Mouse (Mus musculus): ENCODE measurements around the gene Hras. TPM values are rescaled to one million over a fixed set of nuclear protein-coding genes. Genes with fewer than 3 reads are reported as not detected.
A peak's percentile ranks its signal among the peaks of the same experiment; 100 is the strongest.

The Hras gene
- total and polyA plus RNA-seq, 2 experiments from 2014 or later, result 113 to 209 TPM

DNA sequence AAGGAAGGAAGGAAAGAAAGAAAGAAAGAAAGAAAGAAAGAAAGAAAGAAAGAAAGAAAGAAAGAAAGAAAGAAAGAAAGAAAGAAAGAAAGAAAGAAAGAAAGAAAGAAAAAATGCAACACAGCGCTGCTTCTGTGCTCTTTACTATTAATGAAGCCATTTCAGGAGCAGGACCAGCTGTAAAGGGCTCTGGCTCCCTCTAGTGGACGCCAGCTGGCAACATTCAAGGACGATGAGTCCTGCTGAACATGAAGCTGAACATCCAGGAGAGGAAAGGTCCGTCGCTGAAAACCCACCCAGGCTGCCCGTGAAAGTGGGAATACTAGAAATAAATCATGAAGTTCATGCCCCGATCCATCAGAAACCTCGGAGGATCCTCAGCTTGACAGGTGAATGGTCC, 17.6 kb downstream of the Hras start:
- WGBS, result under 1% methylated on average over 8 of the region's 8 CpGs
- Histone ChIP-seq H3K9me3 (ENCODE audit: low read length) (no peaks in the 10 kb centered on the region), H3K36me3 (ENCODE audit: insufficient read depth, low read length) (no peaks in the 10 kb centered on the region), H3K4me2 (ENCODE audit: low read depth, low read length, poor library complexity, severe bottlenecking) (peak overlapping the region; percentile 12; the same call in 1 of the 2 replicates), H3K4me1 (ENCODE audit: insufficient read depth, low read length) (peaks cover 6% of the 10 kb centered on the region; the same call in 1 of the 2 replicates), H3K27me3 (ENCODE audit: insufficient read depth, low read length) (no peaks in the 10 kb centered on the region), H3K9ac (replicated peaks; ENCODE audit: low read length, poor library complexity, severe bottlenecking) (0 out of 2 replicates have a peak overlapping the region, but pooled peaks have one; percentile 4), H3K27ac (ENCODE audit: low read depth, low read length) (no peak overlapping the region), H3K4me3 (ENCODE audit: low read depth, low read length) (no peak overlapping the region)
- peak; percentile 97 for TF ChIP-seq CTCF (IDR thresholded peaks at IDR 0.05)
- ATAC-seq (ENCODE audit: low FRiP score), result no peak
- peak; percentile 94 for DNase-seq (ENCODE audit: low spot score)

DNA sequence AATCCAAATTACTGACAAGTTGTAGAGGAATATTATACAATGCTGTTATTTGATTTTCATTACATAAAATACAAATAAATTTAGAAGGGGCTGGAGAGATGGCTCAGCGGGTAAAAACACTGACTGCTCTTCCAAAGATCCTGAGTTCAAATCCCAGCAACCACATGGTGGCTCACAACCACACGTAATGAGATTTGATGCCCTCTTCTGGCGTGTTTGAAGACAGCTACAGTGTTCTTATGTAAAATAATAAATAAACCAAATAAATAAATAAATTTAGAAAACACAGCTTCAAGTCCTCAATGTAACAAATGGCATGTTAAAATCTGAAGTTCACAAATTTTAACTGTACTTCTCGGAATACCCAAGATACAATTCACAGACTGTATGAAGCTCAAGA, 18.7 kb downstream of the Hras start:
- Histone ChIP-seq H3K4me1 (ENCODE audit: insufficient read depth, low read length) (peaks cover 6% of the 10 kb centered on the region; the same call in 1 of the 2 replicates), H3K27me3 (ENCODE audit: insufficient read depth, low read length) (no peaks in the 10 kb centered on the region), H3K9ac (replicated peaks; ENCODE audit: low read length, poor library complexity, severe bottlenecking) (no peak overlapping the region), H3K4me2 (ENCODE audit: low read depth, low read length, poor library complexity, severe bottlenecking) (no peak overlapping the region), H3K36me3 (ENCODE audit: insufficient read depth, low read length) (no peaks in the 10 kb centered on the region), H3K9me3 (ENCODE audit: low read length) (no peaks in the 10 kb centered on the region), H3K27ac (ENCODE audit: low read depth, low read length) (no peak overlapping the region), H3K4me3 (ENCODE audit: low read depth, low read length) (no peak overlapping the region)
- no peak for ATAC-seq (ENCODE audit: low FRiP score)
- TF ChIP-seq CTCF (IDR thresholded peaks at IDR 0.05), result peak; percentile 15
- WGBS, result 89% methylated on average over 4 of the region's 4 CpGs
- DNase-seq (ENCODE audit: low spot score), result no peak

DNA sequence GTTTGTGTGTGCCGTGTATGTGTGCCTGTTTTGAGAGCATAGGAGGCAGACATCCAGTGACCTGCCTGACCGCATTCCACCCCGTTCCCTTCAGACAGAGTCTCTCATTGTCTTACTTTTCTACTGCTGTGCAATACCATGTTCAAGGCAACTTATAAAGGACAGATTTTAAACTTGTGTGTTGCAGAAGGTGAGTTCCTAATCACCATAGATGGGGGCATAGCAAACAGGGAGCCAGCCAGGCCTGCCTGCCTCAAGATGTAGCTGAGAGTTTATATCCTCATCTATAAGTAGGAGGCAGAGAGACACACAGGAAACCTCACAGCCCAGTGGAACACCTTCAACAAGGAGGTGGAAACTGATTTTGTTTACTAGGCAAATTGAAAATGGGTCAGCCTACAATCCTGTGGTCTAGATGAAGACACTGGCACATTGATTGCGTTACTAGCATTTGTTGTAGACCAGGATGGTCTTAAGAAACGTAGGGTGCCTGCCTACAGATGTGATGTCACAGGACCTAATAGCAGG, 20.4 kb downstream of the Hras start:
- peaks cover 6% of the 10 kb centered on the region; the same call in 1 of the 2 replicates for H3K4me1 ChIP-seq (ENCODE audit: insufficient read depth, low read length)
- ATAC-seq (ENCODE audit: low FRiP score) (no peak), DNase-seq (ENCODE audit: low spot score) (no peak)
- 0 out of 2 replicates have a peak overlapping the region, but pooled peaks have one; percentile 65 for H3K9ac ChIP-seq (replicated peaks; ENCODE audit: low read length, poor library complexity, severe bottlenecking)
- no peaks in the 10 kb centered on the region for H3K9me3 ChIP-seq (ENCODE audit: low read length)
- WGBS, result 85% methylated on average over 5 of the region's 5 CpGs
- H3K4me2 ChIP-seq (ENCODE audit: low read depth, low read length, poor library complexity, severe bottlenecking), result peak overlapping the region; percentile 63
- H3K27me3 ChIP-seq (ENCODE audit: insufficient read depth, low read length), result no peaks in the 10 kb centered on the region
- peak overlapping the region; percentile 51; the same call in 1 of the 2 replicates for H3K4me3 ChIP-seq (ENCODE audit: low read depth, low read length)
- no peaks in the 10 kb centered on the region for H3K36me3 ChIP-seq (ENCODE audit: insufficient read depth, low read length)
- 0 out of 2 replicates have a peak overlapping the region, but pooled peaks have one; percentile 89 for H3K27ac ChIP-seq (ENCODE audit: low read depth, low read length)
- no peak for TF ChIP-seq CTCF (IDR thresholded peaks at IDR 0.05)

DNA sequence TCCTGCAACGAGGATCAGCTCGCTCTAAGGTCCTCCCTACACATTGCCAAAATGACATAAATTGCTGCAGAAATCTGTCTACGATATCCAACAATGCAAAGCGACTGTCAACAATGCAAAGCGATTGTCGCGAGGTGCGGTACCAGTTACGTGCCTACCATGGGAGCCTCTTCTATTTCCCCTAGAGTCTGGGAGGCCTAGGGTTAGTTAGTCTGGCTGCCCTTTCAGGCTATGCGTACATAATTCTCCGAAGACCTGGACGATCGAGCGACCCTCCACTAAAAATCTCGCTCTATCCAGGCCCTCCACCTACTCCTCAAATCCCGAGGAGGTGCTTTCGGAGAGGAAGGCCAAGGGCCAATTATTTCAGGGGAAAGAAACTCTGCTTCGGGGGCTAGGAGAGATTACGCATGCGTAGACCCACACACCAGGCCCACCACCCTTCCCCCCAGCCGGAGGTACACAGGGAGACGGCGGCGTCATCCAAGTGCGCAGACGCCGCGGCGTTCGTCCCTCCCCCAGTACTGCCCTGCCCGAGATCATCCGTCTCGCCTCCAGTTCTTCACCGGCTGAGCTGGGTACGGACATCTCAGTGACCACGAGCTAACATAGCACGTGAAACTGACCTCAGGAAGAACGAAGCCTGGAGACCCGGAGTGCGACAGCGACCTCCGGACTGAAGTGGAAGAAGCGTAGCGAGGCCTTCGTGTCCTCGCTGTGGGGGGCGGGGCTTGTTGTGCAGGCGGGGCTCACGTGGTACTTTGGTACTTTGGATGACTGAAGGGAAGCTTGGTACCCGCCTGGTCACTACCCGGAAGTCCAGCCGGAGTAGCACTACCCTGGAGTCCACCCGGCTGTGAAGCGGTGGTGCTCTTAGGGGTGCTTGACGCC, 21.4 kb downstream of the Hras start, which contains the start of gene Rnh1:
Gene Rnh1, minus strand, starts transcription at position 742 of the 891 bp plus-strand sequence.
- H3K4me3 ChIP-seq (ENCODE audit: low read depth, low read length), result peak within 1 kb of the TSS; percentile 51
- TF ChIP-seq CTCF (IDR thresholded peaks at IDR 0.05), result peak; percentile 17
- WGBS, result 2% methylated on average over 55 of the region's 55 CpGs
- H3K4me1 ChIP-seq (ENCODE audit: insufficient read depth, low read length), result peaks cover 6% of the 10 kb centered on the region; the same call in 1 of the 2 replicates
- ATAC-seq (ENCODE audit: low FRiP score), result peak; percentile 98
- H3K9ac ChIP-seq (replicated peaks; ENCODE audit: low read length, poor library complexity, severe bottlenecking), result peak within 1 kb of the TSS; percentile 65
- peak; percentile 97 for DNase-seq (ENCODE audit: low spot score)
- peak within 1 kb of the TSS; percentile 63 for H3K4me2 ChIP-seq (ENCODE audit: low read depth, low read length, poor library complexity, severe bottlenecking)
- H3K27me3 ChIP-seq (ENCODE audit: insufficient read depth, low read length), result no peaks in the 10 kb centered on the region
- no peaks in the 10 kb centered on the region for H3K36me3 ChIP-seq (ENCODE audit: insufficient read depth, low read length)
- H3K27ac ChIP-seq (ENCODE audit: low read depth, low read length), result peak within 1 kb of the TSS; percentile 89
- H3K9me3 ChIP-seq (ENCODE audit: low read length), result no peaks in the 10 kb centered on the region

DNA sequence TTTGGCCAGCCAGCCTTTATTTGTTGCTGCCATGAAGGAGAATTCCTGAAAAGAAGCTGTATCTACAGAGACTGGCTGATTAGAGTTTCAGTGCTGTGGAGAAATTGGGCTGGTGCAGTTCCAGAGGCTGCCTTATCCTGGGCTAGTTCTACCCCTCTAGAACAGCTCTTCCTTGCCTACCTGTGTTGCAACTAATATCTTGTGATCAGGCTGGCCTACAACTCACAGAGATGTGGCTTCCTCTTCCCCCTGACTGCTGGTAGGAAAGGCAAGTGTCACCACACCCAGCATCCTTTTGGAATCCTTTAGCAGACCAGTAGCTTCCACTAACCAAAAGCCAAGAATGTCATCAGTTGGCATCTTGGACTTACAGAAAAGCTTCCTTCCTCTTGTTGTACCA, 23.9 kb downstream of the Hras start:
- ATAC-seq (ENCODE audit: low FRiP score), result no peak
- H3K36me3 ChIP-seq (ENCODE audit: insufficient read depth, low read length), result no peaks in the 10 kb centered on the region

DNA sequence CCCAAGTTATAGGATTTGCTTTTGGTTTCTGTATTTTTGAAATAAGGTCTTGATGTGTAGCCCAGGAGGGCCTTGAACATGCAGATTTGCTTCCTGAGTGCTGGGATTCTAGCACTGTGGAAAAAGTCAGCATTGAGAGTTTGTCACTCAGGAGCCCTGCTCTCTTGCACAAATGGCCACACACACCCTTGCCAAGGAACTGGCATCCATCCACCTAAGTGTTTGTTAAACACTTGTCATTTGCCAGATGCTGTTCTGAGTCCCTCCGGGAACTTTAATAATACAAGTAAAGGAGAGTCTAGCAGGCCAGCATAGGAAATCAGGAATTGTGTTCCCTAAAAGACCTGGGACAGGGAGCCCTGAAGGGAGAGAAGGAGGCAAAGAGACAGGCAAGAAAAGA, 24.5 kb downstream of the Hras start:
- H3K27ac ChIP-seq (ENCODE audit: low read depth, low read length), result no peak overlapping the region
- H3K4me2 ChIP-seq (ENCODE audit: low read depth, low read length, poor library complexity, severe bottlenecking), result no peak overlapping the region
- H3K9ac ChIP-seq (replicated peaks; ENCODE audit: low read length, poor library complexity, severe bottlenecking), result no peak overlapping the region
- ATAC-seq (ENCODE audit: low FRiP score) (no peak), DNase-seq (ENCODE audit: low spot score) (no peak)
- TF ChIP-seq CTCF (IDR thresholded peaks at IDR 0.05), result no peak
- no peaks in the 10 kb centered on the region for H3K27me3 ChIP-seq (ENCODE audit: insufficient read depth, low read length)
- H3K36me3 ChIP-seq (ENCODE audit: insufficient read depth, low read length), result no peaks in the 10 kb centered on the region
- WGBS, result 65% methylated on average over 1 of the region's 1 CpGs
- H3K4me1 ChIP-seq (ENCODE audit: insufficient read depth, low read length), result peaks cover 6% of the 10 kb centered on the region; the same call in 1 of the 2 replicates
- H3K9me3 ChIP-seq (ENCODE audit: low read length), result no peaks in the 10 kb centered on the region
- H3K4me3 ChIP-seq (ENCODE audit: low read depth, low read length), result no peak overlapping the region

More for the DNA sequence above, 23.9 kb downstream of the Hras start:
- Histone ChIP-seq H3K27ac (ENCODE audit: low read depth, low read length) (no peak overlapping the region), H3K4me3 (ENCODE audit: low read depth, low read length) (no peak overlapping the region), H3K27me3 (ENCODE audit: insufficient read depth, low read length) (no peaks in the 10 kb centered on the region), H3K9ac (replicated peaks; ENCODE audit: low read length, poor library complexity, severe bottlenecking) (no peak overlapping the region), H3K4me1 (ENCODE audit: insufficient read depth, low read length) (peaks cover 6% of the 10 kb centered on the region; the same call in 1 of the 2 replicates), H3K9me3 (ENCODE audit: low read length) (no peaks in the 10 kb centered on the region), H3K4me2 (ENCODE audit: low read depth, low read length, poor library complexity, severe bottlenecking) (no peak overlapping the region)
- DNase-seq (ENCODE audit: low spot score), result no peak
- TF ChIP-seq CTCF (IDR thresholded peaks at IDR 0.05), result no peak

All from midbrain, postnatal 0 days (tissue).